Mouse (Mus musculus): ENCODE results near the gene Gm26602. TPM values are rescaled to one million over a fixed set of nuclear protein-coding genes. Genes with fewer than 3 reads are reported as not detected.

Gm26602 gene
- polyA plus RNA-seq, 1 experiment: not detected

GRCm38 (mm10) chr10:79930826-79931186 is 20.1 kb downstream of the Gm26602 start:
- no peak overlapping the region for H3ac ChIP-seq (ENCODE audit: control insufficient read depth, insufficient read length)
- H3K79me2 ChIP-seq (ENCODE audit: control insufficient read depth, insufficient read depth): peaks cover 4% of the 10 kb centered on the region
- no peak overlapping the region for H3K4me2 ChIP-seq (ENCODE audit: low read depth)
- H3K36me3 ChIP-seq (ENCODE audit: control insufficient read depth, insufficient read depth): peaks cover 5% of the 10 kb centered on the region
- no peak for TF ChIP-seq POLR2A (IDR thresholded peaks at IDR 0.05; ENCODE audit: insufficient read length, low read depth)
- TF ChIP-seq MAX (IDR thresholded peaks at IDR 0.05; ENCODE audit: low read depth): no peak
- no peak overlapping the region for H3K4me3 ChIP-seq
- no peaks in the 10 kb centered on the region for H3K27me3 ChIP-seq (ENCODE audit: control insufficient read depth, insufficient read depth, insufficient read length)

- no peaks in the 10 kb centered on the region for H3K27me3 ChIP-seq (ENCODE audit: control insufficient read depth, insufficient read depth, insufficient read length)
- H3K4me3 ChIP-seq: no peak overlapping the region
- H3K36me3 ChIP-seq (ENCODE audit: control insufficient read depth, insufficient read depth): peaks cover 5% of the 10 kb centered on the region
- no peak overlapping the region for H3K4me2 ChIP-seq (ENCODE audit: low read depth)
- H3K79me2 ChIP-seq (ENCODE audit: control insufficient read depth, insufficient read depth): peaks cover 4% of the 10 kb centered on the region
- no peak for TF ChIP-seq E2F4 (IDR thresholded peaks at IDR 0.05; ENCODE audit: insufficient read depth)
- TF ChIP-seq REST (IDR thresholded peaks at IDR 0.05; ENCODE audit: insufficient read depth, insufficient read length): no peak
- H3ac ChIP-seq (ENCODE audit: control insufficient read depth, insufficient read length): no peak overlapping the region
Observed at GRCm38 (mm10) chr10:79931797-79932196, 21.1 kb downstream of the Gm26602 start.

DNA sequence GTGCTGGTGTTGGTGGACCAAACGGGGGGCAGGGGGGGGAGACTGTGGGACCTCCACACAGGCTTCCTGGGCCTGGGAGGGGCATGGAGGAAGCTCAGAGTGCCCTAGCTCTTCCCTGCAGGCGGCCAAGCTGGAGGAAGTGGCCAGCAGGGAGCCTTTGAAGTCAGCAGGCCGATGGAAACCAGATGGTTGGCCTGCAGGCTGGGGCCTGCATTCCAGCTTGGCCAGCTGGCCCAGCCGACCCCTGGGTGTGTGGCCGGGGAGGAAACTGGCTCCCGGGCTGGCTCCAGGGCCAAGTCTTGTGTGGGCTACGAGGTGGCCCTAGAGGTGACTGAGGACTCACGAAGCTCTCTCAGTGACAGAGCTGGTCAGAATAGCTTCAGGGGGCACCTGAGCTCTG is 22.1 kb downstream of the Gm26602 start:
- peaks cover 4% of the 10 kb centered on the region for H3K79me2 ChIP-seq (ENCODE audit: control insufficient read depth, insufficient read depth)
- TF ChIP-seq E2F4 (IDR thresholded peaks at IDR 0.05; ENCODE audit: insufficient read depth): no peak
- TF ChIP-seq MYOD1 (IDR thresholded peaks at IDR 0.05; ENCODE audit: control insufficient read depth in 1 of 3, insufficient read length in 2 of 3, low read depth in 2 of 3): peak in 2 of 3 experiments; percentile 75 to 89
- TF ChIP-seq MYOG (IDR thresholded peaks at IDR 0.05; ENCODE audit: control insufficient read depth in 1 of 3, insufficient read depth in 1 of 3, insufficient read length in 2 of 3, low read depth in 2 of 3): peak in 2 of 3 experiments; percentile 92 to 97
- TF ChIP-seq POLR2AphosphoS2 (IDR thresholded peaks at IDR 0.05; ENCODE audit: insufficient read length, low read depth): no peak
- no peak for TF ChIP-seq MAX (IDR thresholded peaks at IDR 0.05; ENCODE audit: low read depth)
- TF ChIP-seq TCF3 (IDR thresholded peaks at IDR 0.05; ENCODE audit: insufficient read length, low read depth): peak; percentile 88
- TF ChIP-seq TCF12 (IDR thresholded peaks at IDR 0.05; ENCODE audit: insufficient read depth, poor library complexity, severe bottlenecking): peak; percentile 83
- no peak for TF ChIP-seq USF1 (IDR thresholded peaks at IDR 0.05; ENCODE audit: low read depth)
- TF ChIP-seq REST (IDR thresholded peaks at IDR 0.05; ENCODE audit: insufficient read depth, insufficient read length): no peak
- TF ChIP-seq POLR2A (IDR thresholded peaks at IDR 0.05; ENCODE audit: insufficient read length, low read depth): no peak
- no peaks in the 10 kb centered on the region for H3K27me3 ChIP-seq (ENCODE audit: control insufficient read depth, insufficient read depth, insufficient read length)
- no peak overlapping the region for H3ac ChIP-seq (ENCODE audit: control insufficient read depth, insufficient read length)
- H3K4me2 ChIP-seq (ENCODE audit: low read depth): peak overlapping the region; percentile 34
- peaks cover 5% of the 10 kb centered on the region for H3K36me3 ChIP-seq (ENCODE audit: control insufficient read depth, insufficient read depth)
- H3K4me3 ChIP-seq: no peak overlapping the region

DNA sequence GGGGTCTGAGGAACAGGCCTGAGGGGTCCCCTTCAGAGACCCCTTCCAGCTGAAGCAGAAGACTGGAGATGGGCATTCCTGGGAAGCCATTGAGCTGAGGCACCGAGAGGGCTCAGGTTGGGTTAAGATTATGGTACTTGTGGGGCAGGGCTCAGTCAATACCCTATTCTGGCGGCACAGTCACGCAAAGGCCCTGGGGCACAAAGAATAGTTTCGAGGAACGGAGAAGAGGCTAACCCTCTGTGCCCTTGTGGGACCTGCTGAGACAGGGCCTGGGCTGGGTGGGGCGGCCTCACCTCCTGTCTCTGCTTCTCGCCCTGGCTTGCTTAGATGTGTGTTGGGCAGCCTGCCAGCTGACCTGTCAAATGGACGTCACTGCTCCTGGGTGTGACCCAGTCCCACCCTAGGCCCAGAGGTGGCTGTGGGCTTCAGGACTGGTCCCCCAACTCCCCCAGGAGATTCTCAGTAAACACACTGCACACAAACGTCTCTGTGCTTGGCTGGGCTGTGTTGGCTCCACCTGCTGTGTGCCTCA is 22.6 kb downstream of the Gm26602 start:
- peak overlapping the region; percentile 34 for H3K4me2 ChIP-seq (ENCODE audit: low read depth)
- H3K4me3 ChIP-seq: no peak overlapping the region
- H3K36me3 ChIP-seq (ENCODE audit: control insufficient read depth, insufficient read depth): peaks cover 5% of the 10 kb centered on the region
- H3K79me2 ChIP-seq (ENCODE audit: control insufficient read depth, insufficient read depth): peaks cover under 1% of the 10 kb centered on the region
- no peaks in the 10 kb centered on the region for H3K27me3 ChIP-seq (ENCODE audit: control insufficient read depth, insufficient read depth, insufficient read length)
- no peak overlapping the region for H3ac ChIP-seq (ENCODE audit: control insufficient read depth, insufficient read length)
- no peak for TF ChIP-seq MYOD1 (IDR thresholded peaks at IDR 0.05; ENCODE audit: control insufficient read depth in 1 of 3, insufficient read length in 2 of 3, low read depth in 2 of 3)
- TF ChIP-seq E2F4 (IDR thresholded peaks at IDR 0.05; ENCODE audit: insufficient read depth): no peak
- no peak for TF ChIP-seq TCF12 (IDR thresholded peaks at IDR 0.05; ENCODE audit: insufficient read depth, poor library complexity, severe bottlenecking)
- TF ChIP-seq MYOG (IDR thresholded peaks at IDR 0.05; ENCODE audit: control insufficient read depth in 1 of 3, insufficient read depth in 1 of 3, insufficient read length in 2 of 3, low read depth in 2 of 3): peak in 1 of 3 experiments; percentile 10
- TF ChIP-seq REST (IDR thresholded peaks at IDR 0.05; ENCODE audit: insufficient read depth, insufficient read length): no peak

DNA sequence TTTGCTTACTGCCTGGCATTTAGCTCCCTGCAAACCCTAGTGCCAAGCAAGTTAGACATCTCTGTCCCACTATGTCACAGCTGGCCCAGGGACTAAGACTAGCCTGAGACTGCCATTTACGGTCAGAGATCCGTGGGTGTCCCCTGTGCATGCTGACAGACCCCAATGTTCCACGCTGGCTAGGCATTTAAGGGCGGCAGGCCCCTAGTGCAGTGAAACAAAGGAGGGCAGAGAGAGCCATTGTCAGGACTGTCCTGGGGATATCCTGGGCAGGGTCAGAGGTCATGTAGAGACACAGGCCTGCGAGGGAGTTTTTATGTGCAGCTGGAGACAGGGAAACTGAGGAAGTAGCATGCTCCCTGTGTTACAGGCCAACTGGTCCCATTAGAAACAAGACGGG is 23.2 kb downstream of the Gm26602 start:
- Histone ChIP-seq H3ac (ENCODE audit: control insufficient read depth, insufficient read length) (no peak overlapping the region), H3K79me2 (ENCODE audit: control insufficient read depth, insufficient read depth) (no peaks in the 10 kb centered on the region), H3K27me3 (ENCODE audit: control insufficient read depth, insufficient read depth, insufficient read length) (no peaks in the 10 kb centered on the region), H3K36me3 (ENCODE audit: control insufficient read depth, insufficient read depth) (peaks cover 5% of the 10 kb centered on the region), H3K4me3 (no peak overlapping the region), H3K4me2 (ENCODE audit: low read depth) (peak overlapping the region; percentile 51)
- no peak for TF ChIP-seq E2F4 (IDR thresholded peaks at IDR 0.05; ENCODE audit: insufficient read depth)
- TF ChIP-seq TCF12 (IDR thresholded peaks at IDR 0.05; ENCODE audit: insufficient read depth, poor library complexity, severe bottlenecking): no peak
- no peak for TF ChIP-seq MAX (IDR thresholded peaks at IDR 0.05; ENCODE audit: low read depth)
- TF ChIP-seq MYOD1 (IDR thresholded peaks at IDR 0.05; ENCODE audit: control insufficient read depth in 1 of 3, insufficient read length in 2 of 3, low read depth in 2 of 3): no peak
- no peak for TF ChIP-seq USF1 (IDR thresholded peaks at IDR 0.05; ENCODE audit: low read depth)
- no peak for TF ChIP-seq CEBPB (IDR thresholded peaks at IDR 0.05; ENCODE audit: insufficient read depth, poor library complexity, severe bottlenecking)
- TF ChIP-seq SRF (IDR thresholded peaks at IDR 0.05; ENCODE audit: control insufficient read depth, insufficient read length, low read depth): no peak
- TF ChIP-seq MYOG (IDR thresholded peaks at IDR 0.05; ENCODE audit: control insufficient read depth in 1 of 3, insufficient read depth in 1 of 3, insufficient read length in 2 of 3, low read depth in 2 of 3): no peak
- no peak for TF ChIP-seq POLR2A (IDR thresholded peaks at IDR 0.05; ENCODE audit: insufficient read length, low read depth)
- no peak for TF ChIP-seq POLR2AphosphoS2 (IDR thresholded peaks at IDR 0.05; ENCODE audit: insufficient read length, low read depth)
- no peak for TF ChIP-seq REST (IDR thresholded peaks at IDR 0.05; ENCODE audit: insufficient read depth, insufficient read length)
- TF ChIP-seq TCF3 (IDR thresholded peaks at IDR 0.05; ENCODE audit: insufficient read length, low read depth): no peak

Measured in myocyte (in vitro differentiated cells).